Mouse (Mus musculus) heart, postnatal 25 days (tissue): ENCODE measurements around the gene Tyr. TPM values are rescaled to one million over a fixed set of nuclear protein-coding genes. Genes with fewer than 3 reads are reported as not detected.
"Not testable (repeated sequence)": the region's sequence is repeated elsewhere in the genome, so short reads cannot be mapped to it uniquely, and the experiment has no call there.

ENCODE experiments used
- DNase-seq: peaks from one replicate; pipeline ENCODE4 v3.0.0; 2022; ENCODE audit warnings: low spot score
- intact Hi-C: fragments of 180-260 bp; cut with DNase I; formaldehyde crosslinking; loops from one replicate; pipeline ENCODE4 v1.15.1; 2025
- total RNA-seq, 2 experiments: library from RNA; stranded (reverse); gene quantifications; 2 replicates each; pipeline ENCODE4 v1.2.3; 2021

Tyr gene
- not detected for total RNA-seq

DNA sequence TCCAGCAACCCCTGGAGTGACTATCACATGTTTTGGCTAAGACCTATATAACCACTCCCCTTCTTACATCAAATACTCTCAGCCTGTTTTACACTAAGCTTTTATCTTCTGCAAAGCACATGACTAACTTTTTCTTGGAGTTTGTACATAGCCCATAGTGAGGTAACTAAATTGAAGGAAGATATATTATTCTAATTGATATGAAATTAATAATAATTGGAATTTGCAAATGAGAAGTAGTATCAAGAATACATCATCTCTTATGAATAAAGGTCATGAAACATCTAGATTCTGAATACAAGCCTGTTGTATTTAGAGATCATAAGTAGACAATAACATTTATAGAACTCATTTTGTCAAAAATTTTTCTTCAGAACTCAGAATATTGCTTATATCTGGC lies at the start of gene Tyr:
TSS of gene Tyr (minus strand) at position 101 of the 400 bp plus-strand sequence.
- intact Hi-C loops = no loop called here
- no peak for DNase-seq

DNA sequence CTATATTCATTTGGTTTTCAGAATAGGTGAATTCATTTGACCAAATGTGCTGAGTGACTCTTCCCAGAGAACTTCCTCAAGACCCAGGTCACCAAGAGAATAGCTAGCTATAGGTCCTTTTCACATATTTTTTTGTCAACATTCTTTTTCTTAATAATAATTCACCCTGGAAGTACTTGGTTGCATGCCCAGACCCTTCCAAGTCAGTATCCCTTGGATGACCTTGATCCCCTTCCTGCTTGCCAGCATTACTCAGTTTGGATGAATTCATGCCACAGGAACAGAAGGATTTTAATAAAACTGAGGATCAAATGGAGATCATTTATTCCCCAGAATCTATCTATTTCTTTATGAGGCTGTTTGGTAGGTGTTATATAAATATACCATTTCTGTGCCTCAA lies 45.7 kb upstream of the Tyr start:
- no peak for DNase-seq
- intact Hi-C loops = no loop called here

DNA sequence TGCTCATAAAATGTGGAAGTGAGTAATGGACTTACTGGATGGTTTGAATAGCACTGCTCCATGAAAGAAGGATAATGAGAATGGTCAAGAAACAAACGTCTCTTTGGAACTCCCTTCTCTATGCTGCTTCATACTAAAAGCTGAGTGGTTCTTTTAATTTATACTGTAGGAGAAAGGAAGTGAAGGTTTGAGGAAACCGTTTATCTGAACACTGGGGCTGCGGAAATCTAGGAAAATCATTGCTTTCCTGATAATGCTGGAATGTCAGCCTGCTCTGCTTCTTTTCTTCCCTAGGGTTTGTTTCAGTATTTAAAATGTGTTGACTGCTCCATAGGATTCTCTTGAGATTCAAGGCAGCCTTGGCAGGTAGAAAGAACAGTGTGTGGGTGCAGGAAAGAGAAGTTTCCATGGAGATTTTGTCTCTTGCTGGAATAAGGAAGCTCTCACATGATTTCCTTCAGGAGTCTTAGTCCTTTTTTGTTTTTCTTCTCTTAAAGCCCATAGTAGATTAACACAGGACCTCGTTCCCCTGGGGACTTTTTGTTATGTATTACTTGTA lies 891 bp upstream of the Tyr start:
- intact Hi-C loops = no loop called here
- no peak for DNase-seq

DNA sequence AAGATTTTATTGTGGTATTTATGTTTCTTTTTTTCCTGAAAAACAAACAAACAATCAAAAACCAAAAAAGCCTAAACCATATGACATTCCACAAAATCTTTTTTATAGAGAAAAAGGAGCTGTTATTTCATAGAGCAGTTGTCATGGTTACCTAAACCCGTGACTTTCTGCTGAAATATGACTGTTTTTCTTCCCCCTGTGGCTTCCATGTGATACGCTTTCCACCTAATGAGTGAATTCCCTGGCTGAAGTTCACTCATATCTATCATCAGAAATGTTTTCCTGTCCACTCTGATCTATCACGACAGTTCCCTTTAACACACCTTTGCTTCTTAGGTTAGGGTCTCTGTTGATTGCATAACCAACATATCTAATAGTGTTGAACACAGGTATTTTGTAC lies 5.3 kb downstream of the Tyr start:
- no peak for DNase-seq
- intact Hi-C loops = no loop called here

DNA sequence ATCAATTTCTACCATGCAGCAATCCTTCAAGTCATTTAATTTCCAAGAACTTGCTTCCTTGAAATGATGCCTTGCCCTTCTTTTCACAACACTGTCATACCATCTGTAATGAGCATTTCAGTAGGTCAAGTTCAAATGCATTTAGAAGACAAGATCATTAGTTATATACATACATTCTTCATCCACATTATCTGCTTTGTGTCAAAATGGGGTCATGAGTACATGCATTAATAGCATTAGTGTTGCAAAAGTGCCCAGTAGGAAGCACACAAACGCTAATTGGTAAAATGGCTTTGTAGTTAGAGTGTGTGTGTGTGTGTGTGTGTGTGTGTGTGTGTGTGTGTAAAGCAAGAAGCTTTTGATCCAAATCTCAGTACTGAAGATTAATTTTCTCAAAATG lies 80.0 kb downstream of the Tyr start:
- DNase-seq = no peak
- intact Hi-C loops = no loop called here

DNA sequence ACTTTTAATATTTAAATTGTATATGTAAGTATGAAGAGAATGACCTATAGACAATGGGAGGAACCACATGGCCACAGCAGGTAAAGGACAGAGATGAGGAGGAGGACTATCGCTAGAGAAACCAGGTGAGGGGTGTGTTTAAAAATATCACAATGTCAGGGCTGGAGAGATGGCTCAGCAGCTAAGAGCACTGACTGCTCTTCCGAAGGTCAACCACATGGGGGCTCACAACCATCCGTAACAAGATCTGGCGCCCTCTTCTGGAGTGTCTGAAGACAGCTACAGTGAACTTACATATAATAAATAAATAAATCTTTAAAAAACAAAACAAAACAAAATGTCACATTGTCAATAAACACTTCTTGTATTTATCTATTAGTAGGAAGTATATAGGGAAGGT lies 81.9 kb downstream of the Tyr start:
- DNase-seq, intact Hi-C loops: not testable (repeated sequence)

DNA sequence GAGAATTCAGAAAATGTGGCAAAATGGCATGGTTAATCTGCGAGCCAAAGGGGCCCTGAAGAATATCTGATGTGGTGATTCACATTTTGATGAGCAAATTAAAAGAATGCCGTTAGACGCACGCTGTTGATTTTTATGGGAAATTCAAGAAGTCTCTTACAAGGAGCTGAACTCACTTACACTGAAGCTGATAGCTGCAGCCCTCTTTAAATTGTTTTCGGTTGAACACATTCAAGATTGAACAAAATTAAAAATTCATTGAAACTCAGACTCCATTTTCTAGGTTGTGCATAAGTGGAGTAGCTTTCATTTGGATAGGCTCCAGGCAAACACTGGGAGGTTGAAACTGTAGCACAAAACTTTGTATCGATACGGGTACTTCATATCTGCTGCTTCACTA lies 96.3 kb downstream of the Tyr start:
- DNase-seq = no peak
- intact Hi-C loops = no loop called here

DNA sequence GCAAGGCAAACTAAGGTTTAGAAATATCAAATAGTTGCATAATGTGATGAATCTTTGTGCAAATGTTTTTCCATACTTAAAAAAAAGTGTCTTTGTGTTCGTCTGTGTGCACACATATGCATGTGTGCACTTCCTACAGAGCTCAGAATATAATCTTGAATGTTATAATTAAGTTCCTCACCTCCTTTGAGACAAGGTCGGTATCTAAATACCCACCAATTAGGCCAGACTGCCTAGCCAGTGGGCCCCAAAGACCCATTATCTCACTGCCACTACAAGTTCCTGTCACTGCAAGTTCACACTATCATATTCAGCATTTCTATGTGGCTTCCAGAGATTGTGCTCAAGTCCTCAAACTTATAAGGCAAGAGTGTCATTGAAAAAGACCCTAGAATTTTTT lies 118.4 kb downstream of the Tyr start:
- DNase-seq = no peak
- intact Hi-C loops = no loop called here

Other genes with a start within 250 kb of the Tyr start
- gene Nox4, start 247.4 kb downstream of the Tyr start, total RNA-seq = 1 to 10 TPM in 1 of 2 experiments, under 1 TPM in 1; 0.83 to 1.2 TPM
- gene Grm5, start 90.7 kb upstream of the Tyr start, total RNA-seq = not detected